Mouse (Mus musculus) embryo, embryonic 10 days (tissue): ENCODE data around the gene Pi16.

Experiments used
- DNase-seq: peaks from one replicate; pipeline ENCODE4 v3.0.0-alpha.2; 2015; ENCODE audit warnings: low spot score

Pi16 gene

GRCm38 (mm10) chr17:29304376-29305057 is 13.0 kb upstream of the Pi16 start:
- DNase-seq: no peak

DNA sequence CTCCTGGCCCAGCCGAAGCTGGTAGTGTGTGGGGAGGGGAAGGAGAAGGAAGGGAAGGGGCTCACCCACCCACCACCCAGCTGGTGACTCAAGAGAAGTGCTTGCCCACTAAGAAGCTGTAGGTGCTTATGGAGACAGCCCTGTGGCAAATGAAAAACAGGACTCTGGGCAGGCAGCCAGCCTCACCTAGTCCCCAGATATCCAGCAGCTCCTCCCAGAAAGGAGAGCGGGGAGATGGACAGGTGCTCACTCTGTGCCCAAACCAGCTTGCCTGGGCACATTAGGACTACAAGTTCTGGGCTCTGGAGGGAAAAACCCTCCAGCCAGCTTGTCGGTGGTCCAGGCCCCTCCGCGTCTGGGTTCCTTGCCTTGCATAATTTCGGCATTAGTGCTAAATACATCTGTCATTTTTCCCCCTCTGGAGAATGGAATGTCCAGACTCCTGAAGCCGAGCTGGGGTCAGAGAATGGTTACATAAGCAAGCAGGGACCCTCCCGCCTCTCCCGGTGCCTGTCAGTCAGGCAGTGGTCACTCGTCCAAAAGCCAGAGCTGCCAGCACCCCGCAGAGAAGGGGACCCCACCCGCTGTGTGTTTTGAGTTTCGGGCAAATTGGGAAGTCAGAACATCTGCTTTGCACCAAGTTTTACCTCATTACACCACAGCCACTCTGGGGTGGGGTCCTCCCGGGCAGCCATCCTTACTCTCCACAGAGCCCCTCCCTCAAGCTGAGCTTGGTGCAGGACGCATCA is 12.2 kb upstream of the Pi16 start:
- DNase-seq: peak; percentile 54

DNA sequence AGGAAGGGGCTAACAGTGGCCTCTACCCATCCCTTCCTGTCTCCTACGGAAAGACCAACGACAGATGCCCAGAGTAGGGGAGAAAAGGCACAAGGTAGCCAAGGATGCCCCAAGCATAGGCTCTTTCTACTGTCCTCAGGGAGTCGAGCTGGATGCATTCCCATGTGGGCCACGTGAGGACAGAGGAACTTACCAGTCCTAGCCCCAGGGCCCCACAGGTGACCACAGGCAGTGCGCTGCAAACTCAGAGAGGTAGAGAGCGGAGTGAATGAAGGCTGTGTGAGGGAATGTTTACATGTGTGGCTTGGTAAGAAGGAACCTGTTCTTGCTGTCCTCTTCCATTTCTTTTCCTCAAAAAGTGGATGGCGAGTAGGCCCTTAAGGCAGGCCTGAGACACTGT is 11.6 kb upstream of the Pi16 start:
- DNase-seq: no peak

- no peak for DNase-seq
Observed at GRCm38 (mm10) chr17:29310056-29310623, 7.3 kb upstream of the Pi16 start.

DNA sequence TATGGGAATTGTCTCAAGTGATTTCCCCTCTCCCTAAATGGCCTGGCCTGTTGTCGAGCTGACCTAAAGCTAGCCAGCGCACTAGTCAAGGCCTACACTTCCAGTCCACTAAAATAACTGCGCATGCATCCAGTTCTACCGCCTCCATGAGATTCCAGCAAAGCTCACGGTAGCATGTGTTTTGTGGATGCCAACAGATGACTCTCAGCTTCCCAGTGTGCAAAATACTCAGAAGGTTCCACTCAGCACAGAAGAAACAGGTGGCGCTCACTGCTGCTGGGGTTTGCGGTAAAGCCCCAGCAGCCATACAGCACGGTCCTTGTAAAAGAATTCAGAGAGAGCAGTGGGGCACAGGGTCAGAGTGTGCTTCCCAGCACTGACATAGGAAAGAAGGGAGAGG is 5.9 kb upstream of the Pi16 start:
- DNase-seq: no peak

GRCm38 (mm10) chr17:29312082-29312481 is 5.4 kb upstream of the Pi16 start:
- no peak for DNase-seq

GRCm38 (mm10) chr17:29313300-29313699 is 4.2 kb upstream of the Pi16 start:
- DNase-seq: no peak

DNA sequence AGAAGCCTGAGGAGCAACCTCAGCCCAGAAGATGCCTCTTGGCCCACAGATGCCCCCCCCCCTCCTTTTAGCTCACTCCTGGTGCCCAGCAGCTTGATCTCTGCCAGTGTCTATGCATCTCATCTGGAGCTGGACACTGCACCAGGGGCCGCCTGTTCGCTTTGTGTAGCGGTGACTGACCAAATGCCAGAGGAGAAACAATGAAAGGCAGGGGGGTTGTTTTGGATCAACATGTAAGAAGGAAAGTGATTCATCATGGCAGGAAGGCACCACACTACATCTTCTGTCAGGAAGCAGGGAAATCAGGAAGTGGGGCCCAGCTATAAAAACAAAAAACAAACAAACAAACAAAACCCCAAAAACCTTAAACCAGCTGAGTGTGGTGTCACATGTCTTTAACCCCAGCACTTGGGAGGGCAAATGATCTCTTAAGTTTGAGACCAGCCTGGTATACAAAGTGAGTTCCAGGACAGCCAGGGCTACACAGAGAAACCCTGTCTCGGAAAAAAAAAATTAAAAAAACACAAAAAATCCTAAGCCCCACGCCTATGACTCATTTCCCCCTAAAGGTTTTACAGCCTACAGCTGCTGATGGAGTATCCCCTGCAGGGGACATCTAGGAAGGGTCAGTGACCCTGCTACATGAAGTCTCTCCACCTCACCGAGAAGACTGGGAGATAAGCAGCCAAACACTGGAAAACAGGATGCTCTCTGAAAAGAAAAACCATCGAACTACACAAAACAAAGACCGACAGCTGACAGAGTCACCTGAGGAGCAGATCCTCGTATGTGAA is 1.6 kb upstream of the Pi16 start:
- no peak for DNase-seq

GRCm38 (mm10) chr17:29316891-29317290 is 589 bp upstream of the Pi16 start:
- no peak for DNase-seq

GRCm38 (mm10) chr17:29318731-29319250 is 1.3 kb downstream of the Pi16 start:
- DNase-seq: no peak

- no peak for DNase-seq
Observed at GRCm38 (mm10) chr17:29319476-29319875, 2.0 kb downstream of the Pi16 start.

DNA sequence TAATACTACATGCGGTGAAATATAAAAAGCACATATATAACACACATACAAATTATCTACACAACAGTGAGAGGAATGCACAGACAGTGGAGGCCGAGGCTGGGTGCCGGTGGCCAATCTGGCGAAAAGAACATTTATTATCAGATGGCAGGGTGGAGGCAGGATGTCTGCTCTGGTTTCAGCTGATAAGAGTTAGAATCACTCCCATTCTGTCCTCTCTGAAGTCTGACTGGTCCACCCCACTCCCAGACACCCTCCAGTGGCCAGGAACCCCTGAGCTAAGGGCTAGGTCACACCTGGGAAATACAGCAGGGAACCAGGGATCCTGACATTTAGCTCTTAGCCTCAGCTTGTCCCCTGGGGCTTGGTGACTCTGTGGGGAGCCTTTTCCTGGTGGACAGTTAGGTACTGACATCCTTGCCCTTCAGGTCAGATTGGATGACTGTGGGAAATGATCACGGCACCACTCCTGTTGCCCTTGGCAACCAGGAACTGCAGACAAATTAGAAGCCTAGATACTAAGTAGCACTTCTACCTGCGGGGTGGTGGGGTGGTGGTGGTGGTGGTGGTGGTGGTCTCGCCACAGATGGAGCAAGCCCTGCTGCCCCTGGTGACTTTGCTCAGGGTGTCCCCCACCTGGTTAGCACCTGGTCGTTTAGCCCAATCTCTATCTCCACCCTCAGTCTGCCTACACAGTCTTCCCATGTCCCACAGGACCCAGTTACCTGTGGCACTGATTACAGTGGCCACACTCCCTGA is 2.6 kb downstream of the Pi16 start:
- DNase-seq: no peak

- no peak for DNase-seq
Observed at GRCm38 (mm10) chr17:29321765-29322602, 4.5 kb downstream of the Pi16 start.

- DNase-seq: peak; percentile 61
Observed at GRCm38 (mm10) chr17:29322603-29322962, 5.1 kb downstream of the Pi16 start.

GRCm38 (mm10) chr17:29323625-29324024 is 6.1 kb downstream of the Pi16 start:
- no peak for DNase-seq

DNA sequence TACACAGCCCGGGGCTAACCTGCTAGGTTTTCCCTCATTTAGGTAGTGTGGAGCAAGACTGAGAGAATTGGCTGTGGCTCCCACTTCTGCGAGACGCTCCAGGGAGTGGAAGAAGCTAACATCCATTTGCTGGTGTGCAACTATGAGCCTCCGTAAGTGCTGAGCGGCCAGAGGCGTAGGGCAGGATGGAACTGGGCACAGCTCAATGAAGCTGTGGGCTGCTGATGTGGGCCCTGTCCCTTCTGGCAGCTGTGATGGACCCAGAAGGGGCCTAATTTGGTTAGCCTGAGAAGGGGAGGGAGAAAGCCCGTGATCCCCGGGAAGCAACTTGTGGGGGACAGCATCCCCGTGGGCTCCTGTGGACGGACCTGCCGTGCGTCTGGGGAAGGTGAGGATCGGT is 8.4 kb downstream of the Pi16 start:
- no peak for DNase-seq

- DNase-seq: peak; percentile 70
Observed at GRCm38 (mm10) chr17:29326531-29327529, 9.3 kb downstream of the Pi16 start.

- no peak for DNase-seq
Observed at GRCm38 (mm10) chr17:29327691-29328090, 10.2 kb downstream of the Pi16 start.

DNA sequence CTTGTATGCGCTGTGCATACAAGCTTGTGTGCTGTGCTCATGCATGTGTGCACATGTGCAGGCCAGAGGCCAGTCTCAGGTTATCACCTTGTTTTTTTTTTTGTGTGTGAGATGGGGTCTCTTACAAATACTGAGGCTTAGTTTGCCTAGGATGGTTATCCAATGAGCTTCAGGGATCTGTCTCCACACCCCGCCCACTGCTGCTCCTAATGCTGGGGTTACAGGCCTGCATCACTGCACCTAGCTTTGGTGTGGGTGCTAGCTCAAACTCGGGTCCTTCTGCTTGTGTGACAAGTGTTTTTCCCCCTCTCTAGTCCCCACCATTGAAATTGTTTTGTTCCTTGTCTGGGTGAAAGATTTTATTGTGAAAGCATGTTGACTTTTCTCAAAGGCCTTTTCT is 12.7 kb downstream of the Pi16 start:
- no peak for DNase-seq
